Mouse (Mus musculus) intestine, embryonic 14.5 days (tissue): ENCODE data around the gene Pcgf2. TPM values are rescaled to one million over a fixed set of nuclear protein-coding genes. Genes with fewer than 3 reads are reported as not detected.
A peak's percentile ranks its signal among the peaks of the same experiment; 100 is the strongest.

Experiments used
- ATAC-seq: fragments of 200-750 bp; cut with Nextera tagmentation; replicated peaks from 2 replicates; pipeline ENCODE4 v1.8.0; 2017; ENCODE audit warnings: low read depth, moderate number of reproducible peaks, moderate TSS enrichment, moderate library complexity; ENCODE audit not compliant: low FRiP score, low TSS enrichment
- DNase-seq: peaks from one replicate; pipeline ENCODE4 v3.0.0-alpha.2; 2018; ENCODE audit warnings: low spot score
- H3K27ac ChIP-seq: fragments of 300-500 bp; sonication (generic); 2 replicates; pipeline ENCODE4 v1.5.1; 2014; ENCODE audit warnings: low read depth, mild to moderate bottlenecking, control low read depth
- H3K27me3 ChIP-seq: fragments of 300-500 bp; sonication (generic); replicated peaks from 2 replicates; pipeline ENCODE4 v1.6.1; 2014; ENCODE audit warnings: low read length, control low read depth; ENCODE audit not compliant: control insufficient read depth, insufficient read depth
- H3K36me3 ChIP-seq: fragments of 300-500 bp; sonication (generic); 2 replicates; pipeline ENCODE4 v1.6.1; 2014; ENCODE audit warnings: low read length, control low read depth; ENCODE audit not compliant: control insufficient read depth, insufficient read depth
- H3K4me1 ChIP-seq: fragments of 300-500 bp; sonication (generic); replicated peaks from 2 replicates; pipeline ENCODE4 v1.6.1; 2014; ENCODE audit warnings: low read length, control low read depth, mixed read lengths; ENCODE audit not compliant: control insufficient read depth, insufficient read depth
- H3K4me2 ChIP-seq: fragments of 300-500 bp; sonication (generic); 2 replicates; pipeline ENCODE4 v1.6.1; 2014; ENCODE audit warnings: low read length
- H3K4me3 ChIP-seq: fragments of 300-500 bp; sonication (generic); 2 replicates; pipeline ENCODE4 v1.5.1; 2014; ENCODE audit warnings: low read depth, low read length, control low read depth, mixed read lengths
- H3K9ac ChIP-seq: fragments of 300-500 bp; sonication (generic); 2 replicates; pipeline ENCODE4 v1.6.1; 2014; ENCODE audit warnings: mild to moderate bottlenecking, low read length
- H3K9me3 ChIP-seq: fragments of 300-500 bp; sonication (generic); 2 replicates; pipeline ENCODE4 v1.6.1; 2016; ENCODE audit warnings: low read length, control low read depth; ENCODE audit not compliant: control insufficient read depth
- WGBS: fragments of 180-500 bp; shearing (Covaris S2); extraction: QIAGEN DNeasy Blood & Tissue Kit; methylation state at CpG from one replicate; pipeline ENCODE4 v1.1.7; 2014; 5-methylcytosine and 5-hydroxymethylcytosine counted together
- polyA plus RNA-seq: library from polyadenylated mRNA; unstranded; fragments of >200 nt; fragmentation: Nextera tagmentation; extraction: Ambion mirVana; gene quantifications from 2 replicates; pipeline ENCODE4 v1.2.1, GENCODE M21; 2014

The Pcgf2 gene
- polyA plus RNA-seq, 1 experiment from 2014 or later = 19.7 TPM

GRCm38 (mm10) chr11:97663528-97664338, 36.6 kb downstream of the Pcgf2 start:
- Histone ChIP-seq H3K27me3 (peaks cover 16% of the 10 kb centered on the region), H3K9me3 (no peaks in the 10 kb centered on the region), H3K4me2 (peak overlapping the region; percentile 66), H3K4me1 (peaks cover 37% of the 10 kb centered on the region), H3K9ac (peak overlapping the region; percentile 75), H3K27ac (peak overlapping the region; percentile 88), H3K36me3 (peaks cover 31% of the 10 kb centered on the region), H3K4me3 (peak overlapping the region; percentile 84)
- ATAC-seq (no peak), DNase-seq (peak; percentile 76)
- WGBS = under 1% methylated on average over 39 of the region's 57 CpGs

GRCm38 (mm10) chr11:97662893-97663527, 37.3 kb downstream of the Pcgf2 start, which contains the start of gene Mllt6:
Mllt6 (plus strand) TSS chr11:97663414.
- peaks cover 37% of the 10 kb centered on the region for H3K4me1 ChIP-seq
- H3K36me3 ChIP-seq = peaks cover 24% of the 10 kb centered on the region; the same call in 1 of the 2 replicates
- peak within 1 kb of the TSS; percentile 88 for H3K27ac ChIP-seq
- peak within 1 kb of the TSS; percentile 84 for H3K4me3 ChIP-seq
- DNase-seq = no peak
- peak; percentile 28 for ATAC-seq
- WGBS = under 1% methylated on average over 27 of the region's 76 CpGs
- peak within 1 kb of the TSS; percentile 66 for H3K4me2 ChIP-seq
- peaks cover 16% of the 10 kb centered on the region for H3K27me3 ChIP-seq
- H3K9me3 ChIP-seq = no peaks in the 10 kb centered on the region
- H3K9ac ChIP-seq = peak within 1 kb of the TSS; percentile 75

- H3K36me3 ChIP-seq = peaks cover 20% of the 10 kb centered on the region; the same call in 1 of the 2 replicates
- peaks cover 37% of the 10 kb centered on the region for H3K4me1 ChIP-seq
- peak overlapping the region; percentile 84 for H3K4me3 ChIP-seq
- peak overlapping the region; percentile 75 for H3K9ac ChIP-seq
- peak overlapping the region; percentile 66 for H3K4me2 ChIP-seq
- peak overlapping the region; percentile 88 for H3K27ac ChIP-seq
- 2% methylated on average over 21 of the region's 21 CpGs for WGBS
- DNase-seq (peak; percentile 81), ATAC-seq (no peak)
- peaks cover 16% of the 10 kb centered on the region for H3K27me3 ChIP-seq
- H3K9me3 ChIP-seq = no peaks in the 10 kb centered on the region
Observed at GRCm38 (mm10) chr11:97662207-97662892, 37.9 kb downstream of the Pcgf2 start.

GRCm38 (mm10) chr11:97661648-97662133, 38.6 kb downstream of the Pcgf2 start:
- WGBS = under 1% methylated on average over 20 of the region's 20 CpGs
- H3K4me2 ChIP-seq = peak overlapping the region; percentile 66
- peaks cover 14% of the 10 kb centered on the region; the same call in 1 of the 2 replicates for H3K36me3 ChIP-seq
- peak; percentile 82 for DNase-seq
- H3K9ac ChIP-seq = peak overlapping the region; percentile 33
- no peak for ATAC-seq
- peak overlapping the region; percentile 84 for H3K4me3 ChIP-seq
- H3K4me1 ChIP-seq = peaks cover 37% of the 10 kb centered on the region
- no peaks in the 10 kb centered on the region for H3K9me3 ChIP-seq
- H3K27me3 ChIP-seq = peaks cover 16% of the 10 kb centered on the region
- peak overlapping the region; percentile 88 for H3K27ac ChIP-seq

GRCm38 (mm10) chr11:97660734-97661647, 39.3 kb downstream of the Pcgf2 start:
- DNase-seq (no peak), ATAC-seq (no peak)
- H3K27me3 ChIP-seq = peaks cover 16% of the 10 kb centered on the region
- H3K27ac ChIP-seq = peak overlapping the region; percentile 88
- peak overlapping the region; percentile 93 for H3K9ac ChIP-seq
- H3K4me2 ChIP-seq = peak overlapping the region; percentile 66
- 4% methylated on average over 27 of the region's 27 CpGs for WGBS
- peak overlapping the region; percentile 84 for H3K4me3 ChIP-seq
- H3K4me1 ChIP-seq = peaks cover 37% of the 10 kb centered on the region
- H3K9me3 ChIP-seq = no peaks in the 10 kb centered on the region
- peaks cover 7% of the 10 kb centered on the region; the same call in 1 of the 2 replicates for H3K36me3 ChIP-seq

GRCm38 (mm10) chr11:97659990-97660714, 40.1 kb downstream of the Pcgf2 start:
- H3K9me3 ChIP-seq = no peaks in the 10 kb centered on the region
- peak overlapping the region; percentile 66 for H3K4me2 ChIP-seq
- WGBS = under 1% methylated on average over 73 of the region's 78 CpGs
- peak overlapping the region; percentile 83 for H3K27ac ChIP-seq
- H3K27me3 ChIP-seq = peaks cover 16% of the 10 kb centered on the region
- peaks cover 34% of the 10 kb centered on the region for H3K4me1 ChIP-seq
- no peaks in the 10 kb centered on the region for H3K36me3 ChIP-seq
- H3K4me3 ChIP-seq = peak overlapping the region; percentile 67
- peak; percentile 86 for DNase-seq
- peak; percentile 74 for ATAC-seq
- H3K9ac ChIP-seq = peak overlapping the region; percentile 93

GRCm38 (mm10) chr11:97659267-97659989, 40.9 kb downstream of the Pcgf2 start:
- Histone ChIP-seq H3K36me3 (no peaks in the 10 kb centered on the region), H3K27me3 (peaks cover 16% of the 10 kb centered on the region), H3K4me2 (peak overlapping the region; percentile 66), H3K4me3 (peak overlapping the region; percentile 67), H3K4me1 (peaks cover 26% of the 10 kb centered on the region), H3K27ac (peak overlapping the region; percentile 83), H3K9ac (peak overlapping the region; percentile 93), H3K9me3 (no peaks in the 10 kb centered on the region)
- ATAC-seq (no peak; the same call in 1 of the 2 replicates), DNase-seq (peak; percentile 67)
- WGBS = 10% methylated on average over 13 of the region's 13 CpGs
